Mouse (Mus musculus) thymus, postnatal 0 days (tissue): ENCODE results near the gene Fyb. TPM values are rescaled to one million over a fixed set of nuclear protein-coding genes. Genes with fewer than 3 reads are reported as not detected.
A peak's percentile ranks its signal among the peaks of the same experiment; 100 is the strongest.

ENCODE experiments used
- DNase-seq: peaks from one replicate; pipeline ENCODE4 v3.0.0-alpha.2; 2015; ENCODE audit warnings: low spot score
- polyA plus RNA-seq: library from polyadenylated mRNA; unstranded; fragments of >200 nt; fragmentation: Nextera tagmentation; extraction: Ambion mirVana; gene quantifications from 2 replicates; pipeline ENCODE4 v1.2.1, GENCODE M21; 2015

The Fyb gene
- polyA plus RNA-seq, 1 experiment from 2014 or later, result 242 TPM

DNA sequence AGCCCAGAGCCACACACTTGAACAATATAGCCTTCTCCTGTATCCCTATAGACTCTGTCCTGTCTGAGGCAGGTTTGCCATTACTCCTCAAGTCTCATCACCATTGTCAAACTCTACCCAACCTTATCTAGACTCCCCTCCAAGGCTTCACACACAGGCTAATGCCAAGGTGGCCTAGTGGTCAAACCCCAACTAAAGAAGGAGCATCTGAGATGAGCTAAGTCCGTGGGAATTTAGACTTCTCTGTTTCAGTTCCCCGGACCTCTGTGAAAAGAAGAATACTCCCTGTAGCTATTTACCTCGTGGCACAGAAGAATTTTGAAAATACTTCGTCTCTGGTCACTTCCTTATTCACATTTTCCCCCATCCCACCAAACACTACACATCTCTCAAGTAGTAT lies 39.5 kb downstream of the Fyb start:
- no peak for DNase-seq

DNA sequence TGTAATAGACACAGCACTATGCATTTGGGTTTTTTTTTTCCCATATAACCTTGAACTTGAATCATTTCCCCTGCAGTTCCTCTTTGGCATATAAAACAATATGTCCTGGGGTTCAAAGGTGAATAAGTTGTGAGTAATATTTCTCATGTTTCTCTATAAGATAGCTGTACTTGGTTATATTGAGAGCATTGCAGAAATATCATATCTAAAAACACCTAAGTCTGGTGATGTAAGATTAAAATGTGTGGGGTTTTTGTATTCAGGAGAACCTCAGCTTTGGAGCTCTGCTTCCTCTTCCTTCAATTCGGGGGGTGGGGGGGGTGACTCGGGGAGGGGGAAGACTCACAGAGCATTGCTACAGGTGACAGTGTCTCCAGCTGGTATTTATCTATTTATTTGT lies 40.0 kb downstream of the Fyb start:
- DNase-seq, result no peak

DNA sequence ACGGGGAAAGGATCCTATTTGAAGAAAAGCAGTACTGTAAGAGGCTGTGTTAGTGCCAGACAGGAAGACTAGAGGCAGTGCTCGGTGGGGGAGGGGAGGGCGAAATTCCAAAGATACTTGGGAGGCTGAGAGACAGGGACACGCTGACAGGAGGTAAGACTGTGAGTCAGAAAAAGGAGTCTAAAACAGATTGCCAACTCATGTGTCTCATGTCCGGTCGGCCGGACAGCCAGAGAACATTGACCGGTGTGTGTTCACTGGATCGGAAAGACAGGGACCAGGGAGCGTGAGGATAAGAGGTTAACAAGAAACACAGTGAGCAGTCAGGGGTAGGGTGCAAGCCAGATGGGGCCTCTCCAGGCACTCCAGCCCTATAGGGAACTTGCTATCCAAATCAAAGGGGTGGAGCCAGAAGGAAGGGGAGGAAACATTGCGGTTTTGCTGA lies 42.3 kb downstream of the Fyb start:
- DNase-seq, result no peak

DNA sequence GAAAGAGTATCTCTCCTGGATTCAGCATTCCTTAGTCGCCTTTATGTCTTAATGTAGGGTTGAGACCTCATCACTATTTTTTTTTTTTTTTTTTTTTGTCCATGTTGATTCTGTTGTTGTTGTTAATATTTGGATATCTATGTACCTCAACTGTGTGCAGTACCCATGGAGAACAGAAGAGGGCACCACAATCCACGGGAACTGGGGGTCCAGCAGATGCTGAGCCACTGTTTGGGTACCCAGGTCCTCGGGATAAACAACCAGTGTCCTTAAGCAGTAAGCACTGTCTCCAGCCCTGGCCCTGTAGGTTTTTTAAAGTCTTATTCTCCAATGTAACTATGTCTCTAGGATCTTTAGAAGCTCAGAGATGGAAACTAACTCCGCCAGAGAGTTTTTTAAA lies 43.2 kb downstream of the Fyb start:
- DNase-seq, result no peak

DNA sequence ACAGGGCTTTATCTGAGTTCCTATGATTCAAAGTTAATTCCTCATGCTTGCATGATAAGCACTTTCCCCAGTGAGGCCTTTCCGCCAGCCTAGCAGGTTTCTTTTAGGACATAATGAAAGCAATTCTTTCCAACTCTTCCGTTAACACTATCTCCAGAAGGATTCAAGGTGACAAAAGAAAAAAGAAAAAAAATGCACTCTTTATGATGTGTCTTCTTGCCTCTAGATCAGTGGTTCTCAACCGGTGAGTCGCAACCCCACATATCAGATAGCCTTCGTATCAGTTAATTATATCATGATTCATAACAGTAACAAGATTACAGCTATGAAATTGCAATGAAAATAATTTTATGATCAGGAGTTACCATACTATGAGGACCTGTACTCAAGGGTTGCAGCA lies 45.3 kb downstream of the Fyb start:
- no peak for DNase-seq

DNA sequence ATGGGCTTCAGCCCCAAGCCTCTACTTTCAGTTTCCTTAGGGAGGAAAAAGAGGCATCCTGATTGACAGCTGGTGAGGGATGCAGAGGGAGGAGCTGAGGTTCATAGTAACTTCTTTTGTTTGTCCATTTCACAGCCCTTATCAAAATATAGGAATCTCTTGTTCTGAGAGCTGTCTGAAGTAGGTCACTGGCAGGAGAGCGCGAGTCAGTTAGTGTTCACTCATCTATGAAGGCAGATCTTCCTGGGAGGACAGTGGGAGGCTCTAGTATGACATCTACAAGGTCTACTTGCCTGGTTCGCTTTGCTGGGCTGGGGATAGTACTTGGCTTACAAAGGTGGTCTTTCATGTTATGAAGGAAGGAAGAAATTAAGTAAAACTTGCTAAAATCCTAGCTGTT lies 46.0 kb downstream of the Fyb start:
- DNase-seq, result no peak

DNA sequence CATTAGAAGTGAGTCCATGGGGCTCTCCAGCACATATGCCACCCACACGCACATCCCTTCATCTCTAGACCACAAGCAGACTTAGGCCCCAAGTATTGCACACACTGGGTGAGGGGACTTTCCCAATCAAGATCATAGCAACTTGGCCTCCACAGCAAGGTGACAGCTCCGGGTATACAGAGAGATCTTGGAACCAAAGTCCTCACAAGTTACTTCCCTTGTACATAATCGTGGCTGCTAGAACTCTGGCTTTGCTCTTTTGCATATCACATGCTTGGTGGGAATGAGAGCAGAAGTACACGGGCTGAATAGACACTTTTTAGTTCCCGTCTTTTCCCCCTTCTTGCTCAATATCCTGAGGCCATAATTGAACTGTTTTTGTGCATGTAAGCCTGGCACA lies 46.4 kb downstream of the Fyb start:
- peak; percentile 26 for DNase-seq

DNA sequence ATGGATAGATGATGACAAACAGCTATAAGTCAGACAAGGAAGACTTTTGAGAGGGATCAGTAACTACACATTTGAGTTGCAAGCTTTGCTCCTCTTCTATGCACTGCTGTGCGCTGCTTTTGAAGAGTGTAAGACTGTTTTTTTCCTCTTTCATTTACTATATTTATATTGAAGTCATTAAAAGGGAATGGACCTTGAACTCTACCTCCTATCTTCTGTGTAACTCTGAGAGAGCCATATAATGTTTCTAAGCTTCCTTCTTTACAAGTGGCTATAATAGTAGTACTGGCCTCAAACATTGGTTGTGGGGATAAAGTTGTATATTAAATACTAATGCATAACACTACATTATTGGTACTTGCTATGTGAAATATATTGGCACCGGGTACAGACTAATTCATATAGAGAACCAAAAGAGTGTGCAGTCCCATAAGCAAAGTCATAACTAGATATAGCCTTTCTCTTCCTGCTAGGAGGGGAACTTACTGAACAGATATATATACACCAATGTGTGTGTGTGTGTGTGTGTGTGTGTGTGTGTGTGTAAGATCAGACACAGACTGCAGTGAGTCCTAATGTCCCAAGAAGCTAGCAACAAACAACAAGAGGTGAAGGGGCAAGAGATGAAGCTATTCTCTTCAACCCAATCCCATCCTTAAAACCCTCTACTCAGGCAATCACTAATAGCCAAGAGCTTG lies 47.7 kb downstream of the Fyb start:
- DNase-seq, result no peak

DNA sequence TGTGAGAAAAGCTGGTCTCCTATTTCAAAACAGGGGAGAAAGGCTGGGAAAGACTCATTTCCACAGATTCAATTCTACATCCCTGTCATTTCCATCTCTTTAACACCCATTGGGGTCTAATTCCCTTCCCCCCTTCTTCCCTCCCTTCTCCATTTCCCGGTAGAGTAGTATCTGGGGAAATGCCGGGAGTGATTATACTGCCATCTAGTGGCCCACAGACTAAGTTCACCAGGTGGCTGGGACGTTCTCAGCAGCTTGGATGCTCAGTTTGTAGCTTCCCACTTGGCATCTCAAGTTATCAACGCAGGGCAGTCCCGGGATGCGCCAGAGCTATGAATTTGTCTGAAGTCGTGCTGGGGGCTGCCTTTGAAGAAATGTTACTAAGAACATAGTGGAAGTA lies 48.2 kb downstream of the Fyb start:
- peak; percentile 65 for DNase-seq

DNA sequence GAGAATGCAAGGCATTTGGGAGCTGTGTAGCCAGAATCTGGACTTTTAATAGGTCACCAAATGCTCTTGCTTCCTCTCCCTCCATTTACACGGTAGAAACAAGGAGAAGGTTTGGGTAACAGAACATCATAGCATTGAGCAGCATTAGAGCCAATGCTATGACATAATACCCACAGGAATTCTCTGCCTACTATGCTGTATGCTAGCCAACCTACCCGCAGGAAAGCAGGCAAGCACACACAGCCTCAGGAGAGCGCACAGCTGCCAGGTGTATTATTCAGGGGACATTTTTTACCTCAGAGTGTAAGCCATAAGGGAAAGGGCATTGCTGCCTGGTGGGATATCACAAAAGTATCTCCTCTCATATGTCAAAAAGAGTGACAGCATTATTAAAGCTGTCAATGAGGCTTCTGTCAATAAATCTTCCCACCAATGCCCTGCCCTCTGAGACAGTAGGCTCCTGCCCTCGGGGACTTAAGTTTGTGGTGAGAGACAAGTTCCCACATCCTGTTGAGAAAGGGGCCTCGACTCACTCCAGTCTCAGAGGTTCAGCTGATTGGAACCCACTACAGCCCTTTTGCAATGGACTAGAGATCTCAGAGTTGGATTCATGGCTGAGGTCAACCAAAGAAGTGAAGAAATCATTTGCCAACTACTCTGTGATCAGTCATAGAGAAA lies 51.8 kb downstream of the Fyb start:
- peak; percentile 84 for DNase-seq

DNA sequence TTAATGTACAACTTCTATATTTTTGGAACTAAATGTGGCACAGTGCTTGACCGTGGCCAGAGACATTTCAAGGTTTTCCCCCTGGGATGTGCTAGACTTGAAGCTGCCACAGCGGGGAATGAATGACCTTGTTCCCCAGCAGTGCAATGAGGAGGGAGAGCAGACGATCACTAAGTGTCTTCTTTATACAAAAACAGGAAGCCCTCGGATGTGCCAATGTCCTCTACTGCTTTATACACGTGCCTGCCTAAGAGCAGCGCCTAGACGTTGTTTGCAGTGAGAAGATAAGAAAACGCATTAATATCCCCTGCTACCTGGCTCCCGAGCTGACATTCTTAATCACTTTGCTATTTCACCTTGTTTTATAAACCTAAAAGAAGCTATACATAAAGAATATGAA lies 55.3 kb downstream of the Fyb start:
- peak; percentile 53 for DNase-seq

DNA sequence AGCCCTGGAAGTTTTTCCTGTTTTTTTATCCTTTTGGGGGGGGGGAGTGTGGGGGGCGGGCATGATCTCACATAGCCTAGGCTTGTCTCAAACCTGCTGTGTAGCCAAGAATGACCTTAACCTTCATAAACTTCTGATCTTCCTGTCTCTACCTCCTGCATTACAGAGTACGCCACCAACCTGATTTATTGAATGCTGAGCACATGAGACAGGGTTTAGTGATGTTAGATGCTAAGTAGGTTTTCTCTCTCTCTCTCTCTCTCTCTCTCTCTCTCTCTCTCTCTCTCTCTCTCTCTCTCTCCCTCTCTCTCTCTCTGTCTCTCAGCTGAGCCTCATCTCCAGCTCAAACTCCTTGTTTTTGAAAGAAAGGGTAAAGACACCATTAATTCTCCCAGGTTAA lies 56.0 kb downstream of the Fyb start:
- no peak for DNase-seq

DNA sequence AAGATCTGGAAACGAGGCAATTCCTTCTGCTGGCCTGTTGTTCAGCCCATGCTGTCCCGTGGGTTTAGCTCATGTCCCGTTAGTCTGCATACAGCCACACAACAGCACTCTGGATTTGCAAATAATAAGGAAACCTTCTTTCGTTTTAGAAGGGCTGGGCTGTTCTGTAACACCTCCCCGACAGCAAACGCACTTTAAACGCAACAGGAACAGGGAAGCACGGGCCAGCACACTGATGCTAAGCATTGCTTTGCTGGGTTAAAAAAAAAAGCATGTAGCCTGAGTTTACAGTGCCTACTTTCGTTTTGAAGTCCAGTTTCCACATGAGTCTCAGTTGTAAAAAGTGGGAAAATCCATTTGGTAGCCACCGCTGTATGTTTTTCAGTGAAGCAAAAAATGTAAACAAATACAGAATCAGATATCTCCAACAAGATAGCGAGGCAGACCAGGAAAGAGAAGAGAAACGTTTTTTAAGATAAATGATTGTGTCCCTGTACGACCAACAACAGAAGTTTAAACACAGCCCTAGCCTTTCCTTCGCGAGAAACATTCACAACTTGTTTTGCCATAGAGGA lies 56.6 kb downstream of the Fyb start:
- peak; percentile 42 for DNase-seq

DNA sequence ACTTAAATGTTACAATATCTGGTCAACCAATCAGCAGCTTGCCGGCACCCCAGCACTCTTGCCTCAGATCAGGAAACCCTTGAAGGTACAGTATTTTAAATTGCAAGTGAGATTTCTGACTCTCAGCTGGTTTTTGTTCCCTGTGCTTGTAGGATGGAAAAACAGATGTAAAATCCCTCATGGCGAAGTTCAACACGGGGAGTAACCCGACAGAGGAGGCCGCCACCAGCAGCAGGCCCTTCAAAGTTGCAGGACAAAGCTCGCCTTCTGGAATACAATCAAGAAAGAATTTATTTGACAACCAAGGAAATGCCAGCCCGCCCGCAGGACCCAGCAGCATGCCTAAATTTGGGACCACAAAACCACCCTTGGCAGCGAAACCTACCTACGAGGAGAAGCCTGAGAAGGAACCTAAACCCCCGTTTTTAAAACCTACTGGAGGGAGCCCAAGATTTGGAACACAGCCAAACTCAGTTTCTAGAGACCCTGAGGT lies 57.2 kb downstream of the Fyb start:
- peak; percentile 79 for DNase-seq

DNA sequence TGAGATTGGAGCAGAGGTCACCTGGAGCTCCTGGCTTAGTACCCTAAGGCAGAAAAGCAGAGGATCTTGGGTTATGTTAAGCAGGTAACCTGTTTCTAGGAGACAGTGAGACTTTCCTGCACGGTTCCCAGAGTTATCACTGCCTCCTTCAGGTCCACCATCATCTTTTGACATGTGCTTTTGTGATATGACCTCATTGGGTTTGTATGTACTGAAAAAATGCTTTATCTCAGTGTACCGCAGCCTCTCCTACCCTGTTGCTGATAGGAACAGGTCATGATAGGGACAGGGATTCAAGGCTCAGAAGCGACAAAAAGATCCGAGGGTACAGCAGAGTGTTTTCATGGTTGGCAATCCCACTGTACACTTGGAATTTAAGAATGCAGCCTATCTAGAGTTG lies 62.0 kb downstream of the Fyb start:
- no peak for DNase-seq

DNA sequence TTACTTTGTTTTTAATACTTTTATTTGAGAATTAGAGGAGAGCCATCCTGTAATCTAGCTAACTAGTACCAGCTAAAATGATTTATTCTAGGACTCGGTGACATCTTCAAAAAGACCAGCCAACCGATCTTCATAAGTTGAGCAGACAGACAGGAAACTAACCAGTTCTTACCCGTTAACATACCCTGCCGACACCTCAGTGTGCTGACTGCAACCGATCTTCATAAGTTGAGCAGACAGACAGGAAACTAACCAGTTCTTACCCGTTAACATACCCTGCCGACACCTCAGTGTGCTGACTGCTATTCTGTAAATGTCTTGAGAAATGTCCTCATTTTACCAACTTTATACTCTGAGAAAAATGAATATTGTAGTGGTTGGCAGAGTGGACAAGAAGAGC lies 63.7 kb downstream of the Fyb start:
- peak; percentile 58 for DNase-seq

DNA sequence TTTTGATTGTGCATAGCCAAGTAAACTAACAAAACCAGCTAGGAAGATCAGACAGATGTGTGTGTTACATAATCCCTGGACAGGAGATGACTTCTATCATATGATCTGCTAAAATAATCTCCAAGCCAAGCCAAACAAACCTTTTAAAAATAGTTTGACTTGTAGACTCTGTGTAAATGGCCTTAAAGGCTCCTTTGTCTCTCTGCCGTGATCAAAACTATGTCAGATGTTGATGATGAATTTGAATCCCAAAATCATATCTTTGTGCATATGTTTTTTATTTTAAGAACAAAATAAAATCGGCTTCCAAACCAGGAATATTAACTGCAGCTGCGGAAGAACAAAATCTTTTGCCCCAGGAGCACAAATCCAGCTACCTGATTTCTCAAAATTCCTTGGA lies 64.9 kb downstream of the Fyb start:
- DNase-seq, result no peak

DNA sequence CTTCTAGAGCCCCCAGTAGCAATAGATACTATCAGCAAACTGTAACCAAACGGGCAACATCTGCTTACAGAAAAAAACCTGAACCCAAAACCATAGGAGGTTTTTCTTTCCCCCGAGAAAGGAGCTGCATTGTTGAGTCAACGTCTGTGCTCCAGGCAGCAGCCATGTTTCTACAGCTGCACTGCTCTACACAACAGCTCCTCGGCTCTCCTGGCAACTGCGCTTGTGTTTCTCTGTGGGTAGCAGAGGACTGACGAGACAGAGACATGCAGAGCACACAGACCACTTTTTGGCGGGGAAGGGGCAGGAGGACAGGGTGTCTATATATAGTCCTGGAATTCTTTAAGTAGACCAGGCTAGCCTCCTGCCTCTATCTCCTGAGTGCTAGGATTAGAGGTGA lies 65.5 kb downstream of the Fyb start:
- peak; percentile 84 for DNase-seq

DNA sequence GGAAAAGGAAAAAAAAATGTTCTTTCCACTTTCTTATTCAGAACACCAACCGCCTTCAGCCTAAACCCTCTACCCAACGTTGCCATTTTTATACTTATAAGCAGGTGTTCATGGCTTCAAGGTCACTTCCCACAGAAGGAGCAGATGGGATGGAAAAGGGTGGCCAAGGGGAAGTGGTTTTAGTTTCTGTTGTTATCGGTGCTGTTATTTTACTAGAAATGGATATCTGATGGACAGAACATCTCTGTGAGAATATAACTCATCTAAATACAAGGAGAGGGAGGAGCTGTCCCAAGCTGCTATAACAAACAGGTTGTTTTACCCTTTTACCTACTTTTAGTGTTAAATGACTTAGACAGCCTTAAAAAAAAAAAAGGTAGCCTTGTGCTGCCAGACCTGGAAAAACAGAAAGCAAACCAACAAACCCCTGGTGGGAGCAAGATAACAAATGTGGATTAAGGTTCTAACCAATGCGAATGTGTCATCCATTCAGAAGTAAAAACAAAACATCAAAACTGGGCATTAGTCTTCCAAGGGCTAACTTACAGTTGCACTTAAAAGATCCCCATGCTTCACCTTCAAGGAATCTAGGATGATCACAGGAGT lies 68.3 kb downstream of the Fyb start:
- no peak for DNase-seq

DNA sequence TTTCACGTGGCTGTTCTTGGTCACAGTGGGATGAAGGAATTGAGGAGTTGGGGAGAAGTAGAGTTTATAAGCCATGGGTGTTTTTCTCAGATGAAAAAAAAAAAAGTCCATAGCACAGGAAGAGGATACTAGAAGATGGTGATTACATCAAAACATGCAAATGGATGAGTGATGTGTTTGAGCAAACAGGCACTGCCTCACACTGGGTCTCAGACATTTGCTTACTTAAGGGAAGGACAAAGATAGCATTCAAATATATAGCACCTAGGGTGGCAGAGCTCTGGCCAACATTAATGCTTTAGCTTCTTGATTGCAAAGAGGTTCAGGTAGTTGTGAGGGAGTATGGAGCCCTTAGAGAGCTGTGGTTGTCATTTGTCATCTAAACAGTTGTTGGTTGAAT lies 68.9 kb downstream of the Fyb start:
- no peak for DNase-seq

DNA sequence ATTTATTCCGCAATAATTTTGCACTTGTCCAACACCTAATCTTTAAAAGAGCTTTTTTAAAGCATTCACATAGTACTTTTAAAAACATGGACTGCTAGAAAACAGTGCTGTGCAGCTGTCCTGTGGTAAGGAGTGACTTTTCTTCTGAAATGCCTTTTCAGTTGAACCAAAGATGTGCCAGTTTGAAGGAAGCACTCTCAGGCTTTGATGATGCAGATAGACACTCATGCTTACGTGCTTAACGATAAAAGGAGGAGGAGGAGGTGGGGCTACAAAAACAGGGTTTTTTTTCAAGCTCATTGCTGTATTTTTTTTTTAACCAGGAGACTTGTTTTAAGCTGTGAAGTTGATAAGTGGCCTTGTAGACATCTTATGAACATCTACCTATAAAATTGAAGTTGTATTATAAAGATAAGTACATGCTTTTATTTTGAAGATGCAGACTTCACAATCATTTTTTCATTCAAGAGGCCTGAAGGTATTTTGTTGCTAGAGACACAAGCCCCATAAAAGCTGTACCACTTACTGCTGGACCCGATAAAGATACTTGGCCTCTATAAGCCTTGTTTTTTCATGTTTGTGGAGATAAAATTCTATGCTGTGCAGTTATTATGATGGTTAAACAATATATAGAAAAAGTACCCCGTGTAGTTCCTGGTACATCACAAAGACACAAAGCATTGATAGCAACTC lies 70.1 kb downstream of the Fyb start:
- DNase-seq, result peak; percentile 89

DNA sequence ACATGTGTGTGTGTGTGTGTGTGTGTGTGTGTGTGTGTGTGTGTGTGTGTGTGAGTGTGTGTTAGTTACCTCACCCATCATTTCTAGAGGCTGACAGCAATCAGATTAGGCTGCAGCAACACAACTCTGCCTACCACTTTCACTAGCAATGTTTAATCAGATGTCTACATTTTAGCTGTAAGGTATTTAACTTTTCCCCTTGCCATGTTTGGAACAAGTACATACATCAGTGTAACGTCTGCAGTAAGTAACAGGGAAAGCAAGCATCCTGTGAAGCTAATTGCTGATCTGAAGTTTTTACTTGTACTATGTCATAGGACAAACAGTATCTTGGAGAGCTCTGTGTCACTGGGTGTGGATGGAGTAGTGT lies 70.6 kb downstream of the Fyb start:
- no peak for DNase-seq
